Mouse (Mus musculus) erythroblast, embryonic 14.5 days (primary cell): Measurements from ENCODE around the gene Sypl2.

Source experiments
- GATA1 ChIP-seq: IDR thresholded peaks from 2 replicates; pipeline ENCODE4 v1.6.1; 2012; ENCODE audit warnings: low read length, inconsistent platforms, mixed read lengths
- TAL1 ChIP-seq: IDR thresholded peaks from 3 replicates; pipeline ENCODE4 v1.6.1; 2012; ENCODE audit warnings: low read length, inconsistent platforms, mixed read lengths

- TF ChIP-seq GATA1 (no peak), TAL1 (no peak)
Measured at GRCm38 (mm10) chr3:108225711-108226557, 514 bp downstream of the Sypl2 start.
